Mouse (Mus musculus): ENCODE results near the gene Shc3. TPM values are rescaled to one million over a fixed set of nuclear protein-coding genes. Genes with fewer than 3 reads are reported as not detected.

Gene Shc3
- polyA plus RNA-seq, 1 experiment from 2014 or later: 0.43 TPM

- WGBS: 49% methylated on average over 4 of the region's 4 CpGs
- Histone ChIP-seq H3K4me3 (ENCODE audit: low read depth, low read length) (no peak overlapping the region), H3K4me1 (replicated peaks; ENCODE audit: control insufficient read depth, insufficient read depth, low read length) (0 out of 2 replicates have a peak, but pooled peaks cover 4% of the 10 kb centered on the region), H3K27me3 (replicated peaks; ENCODE audit: control insufficient read depth, insufficient read depth, low read length) (no peaks in the 10 kb centered on the region), H3K9me3 (ENCODE audit: control insufficient read depth, low read length) (no peaks in the 10 kb centered on the region), H3K9ac (ENCODE audit: low read length) (no peak overlapping the region), H3K4me2 (ENCODE audit: low read length) (no peak overlapping the region), H3K27ac (ENCODE audit: low read depth) (no peak overlapping the region), H3K36me3 (ENCODE audit: control insufficient read depth, insufficient read depth, low read length) (no peaks in the 10 kb centered on the region)
- DNase-seq (ENCODE audit: low spot score): no peak
- no peak for ATAC-seq (replicated peaks; ENCODE audit: low FRiP score, low TSS enrichment, low read depth)
These were observed 181.3 kb downstream of the Shc3 start for GRCm38 (mm10) chr13:51387908-51388307.

- Histone ChIP-seq H3K27ac (ENCODE audit: low read depth) (no peak overlapping the region), H3K4me2 (ENCODE audit: low read length) (no peak overlapping the region), H3K36me3 (ENCODE audit: control insufficient read depth, insufficient read depth, low read length) (no peaks in the 10 kb centered on the region), H3K4me3 (ENCODE audit: low read depth, low read length) (no peak overlapping the region), H3K9ac (ENCODE audit: low read length) (no peak overlapping the region), H3K9me3 (ENCODE audit: control insufficient read depth, low read length) (no peaks in the 10 kb centered on the region), H3K4me1 (replicated peaks; ENCODE audit: control insufficient read depth, insufficient read depth, low read length) (no peaks in the 10 kb centered on the region), H3K27me3 (replicated peaks; ENCODE audit: control insufficient read depth, insufficient read depth, low read length) (no peaks in the 10 kb centered on the region)
- ATAC-seq (replicated peaks; ENCODE audit: low FRiP score, low TSS enrichment, low read depth): no peak
- 85% methylated on average over 2 of the region's 2 CpGs for WGBS
- DNase-seq (ENCODE audit: low spot score): no peak
These were observed 184.3 kb downstream of the Shc3 start for GRCm38 (mm10) chr13:51384899-51385298.

- H3K4me2 ChIP-seq (ENCODE audit: low read length): no peak overlapping the region
- DNase-seq (ENCODE audit: low spot score): no peak
- no peak overlapping the region for H3K9ac ChIP-seq (ENCODE audit: low read length)
- no peak overlapping the region for H3K4me3 ChIP-seq (ENCODE audit: low read depth, low read length)
- WGBS: 88% methylated on average over 6 of the region's 6 CpGs
- H3K27me3 ChIP-seq (replicated peaks; ENCODE audit: control insufficient read depth, insufficient read depth, low read length): no peaks in the 10 kb centered on the region
- H3K27ac ChIP-seq (ENCODE audit: low read depth): no peak overlapping the region
- H3K9me3 ChIP-seq (ENCODE audit: control insufficient read depth, low read length): no peaks in the 10 kb centered on the region
- H3K4me1 ChIP-seq (replicated peaks; ENCODE audit: control insufficient read depth, insufficient read depth, low read length): peaks cover 18% of the 10 kb centered on the region
- no peaks in the 10 kb centered on the region for H3K36me3 ChIP-seq (ENCODE audit: control insufficient read depth, insufficient read depth, low read length)
- no peak for ATAC-seq (replicated peaks; ENCODE audit: low FRiP score, low TSS enrichment, low read depth)
These were observed 187.7 kb downstream of the Shc3 start for GRCm38 (mm10) chr13:51381498-51381897.

Other genes starting within 250 kb of the Shc3 start
- 71.8 and 78.6 TPM in 2 replicates for gene S1pr3, start 160.8 kb downstream of the Shc3 start, polyA plus RNA-seq (2014; fragmentation: Nextera tagmentation; extraction: Ambion mirVana)
- 391 and 395 TPM in 2 replicates for gene Cks2, start 75.8 kb upstream of the Shc3 start, polyA plus RNA-seq (2014; fragmentation: Nextera tagmentation; extraction: Ambion mirVana)
- 30.2 and 30.6 TPM in 2 replicates for gene Secisbp2, start 82.3 kb upstream of the Shc3 start, polyA plus RNA-seq (2014; fragmentation: Nextera tagmentation; extraction: Ambion mirVana)
- gene Sema4d, start 224.3 kb upstream of the Shc3 start, polyA plus RNA-seq (2014; fragmentation: Nextera tagmentation; extraction: Ambion mirVana): 9.2 and 9.7 TPM in 2 replicates